Mouse (Mus musculus): Measurements from ENCODE around the gene Psmb9.

DNA sequence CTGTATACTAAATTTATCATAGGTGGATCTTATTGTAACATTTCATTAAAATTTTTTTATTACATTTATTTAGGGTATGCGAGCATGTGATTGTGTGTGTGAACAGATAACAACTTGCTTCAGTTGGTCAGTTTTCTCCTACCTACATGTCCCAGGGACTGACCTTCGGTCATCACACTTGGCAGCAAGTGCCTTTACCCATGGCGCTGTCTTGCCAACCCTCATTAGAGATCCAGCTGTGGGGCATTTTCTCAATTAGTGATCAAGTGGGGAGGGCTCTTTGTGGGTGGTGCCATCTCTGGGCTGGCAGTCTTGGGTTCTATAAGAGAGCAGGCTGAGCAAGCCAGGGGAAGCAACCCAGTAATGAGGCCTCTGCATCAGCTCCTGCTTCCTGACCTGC, 37.3 kb upstream of the Psmb9 start:
- no peak for TF ChIP-seq POLR2A (IDR thresholded peaks at IDR 0.05; ENCODE audit: borderline replicate concordance, low read depth, low read length)
- no peak for TF ChIP-seq CTCF (IDR thresholded peaks at IDR 0.05; ENCODE audit: low read depth, low read length)

Data from bone marrow macrophage, adult 2 months (primary cell).